Mouse (Mus musculus) kidney, adult 2 months (tissue): ENCODE measurements around the gene Oas1c.

Experiments used
- CTCF ChIP-seq: fragments of 200-500 bp; conservative IDR thresholded peaks from 2 replicates; pipeline ENCODE4 v1.5.1; 2011; ENCODE audit warnings: low read depth, mild to moderate bottlenecking, control low read depth, low read length, moderate library complexity, mixed read lengths; ENCODE audit not compliant: insufficient read depth, insufficient read length
- POLR2A ChIP-seq: fragments of 200-500 bp; IDR thresholded peaks from one replicate; pipeline ENCODE4 v1.6.1; 2011; ENCODE audit warnings: low read depth, low read length, control low read depth

DNA sequence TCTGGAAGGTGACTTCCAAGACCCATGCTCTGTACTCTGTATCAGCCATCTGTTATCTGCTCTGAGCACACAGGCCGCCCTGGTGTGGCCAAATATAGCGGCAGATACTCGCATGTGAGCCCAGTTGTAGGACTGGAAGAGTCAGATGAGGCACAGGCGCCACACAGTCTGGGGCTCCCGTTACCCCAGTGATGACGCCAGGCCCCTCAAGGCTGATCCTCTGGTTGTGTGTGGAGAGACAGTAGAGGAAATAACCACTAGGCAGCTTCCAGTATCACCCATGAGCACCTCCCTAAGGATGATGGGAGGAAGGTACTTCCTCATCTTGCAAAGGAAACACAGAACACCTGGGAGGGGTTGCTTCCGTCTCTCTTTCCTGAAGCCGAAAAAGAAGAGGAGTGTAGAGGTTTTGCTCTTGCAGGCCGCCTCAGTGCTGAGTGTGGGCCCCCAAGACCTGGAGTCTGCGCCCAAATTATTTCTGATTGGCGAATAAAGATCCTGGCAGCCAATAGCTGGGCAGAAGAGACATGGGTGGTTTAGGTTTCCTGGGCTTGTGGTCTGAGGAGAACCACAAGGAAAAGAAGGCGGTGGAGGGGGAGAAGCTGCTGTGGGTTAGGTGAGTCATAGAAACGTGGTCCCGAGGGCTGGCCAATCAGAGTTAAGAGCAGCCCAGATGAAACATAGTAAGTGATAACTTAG is 36.9 kb downstream of the Oas1c start:
- no peak for TF ChIP-seq CTCF
- TF ChIP-seq POLR2A, result no peak
